Mouse (Mus musculus): ENCODE measurements around the gene Dlx4.

Dlx4 gene

DNA sequence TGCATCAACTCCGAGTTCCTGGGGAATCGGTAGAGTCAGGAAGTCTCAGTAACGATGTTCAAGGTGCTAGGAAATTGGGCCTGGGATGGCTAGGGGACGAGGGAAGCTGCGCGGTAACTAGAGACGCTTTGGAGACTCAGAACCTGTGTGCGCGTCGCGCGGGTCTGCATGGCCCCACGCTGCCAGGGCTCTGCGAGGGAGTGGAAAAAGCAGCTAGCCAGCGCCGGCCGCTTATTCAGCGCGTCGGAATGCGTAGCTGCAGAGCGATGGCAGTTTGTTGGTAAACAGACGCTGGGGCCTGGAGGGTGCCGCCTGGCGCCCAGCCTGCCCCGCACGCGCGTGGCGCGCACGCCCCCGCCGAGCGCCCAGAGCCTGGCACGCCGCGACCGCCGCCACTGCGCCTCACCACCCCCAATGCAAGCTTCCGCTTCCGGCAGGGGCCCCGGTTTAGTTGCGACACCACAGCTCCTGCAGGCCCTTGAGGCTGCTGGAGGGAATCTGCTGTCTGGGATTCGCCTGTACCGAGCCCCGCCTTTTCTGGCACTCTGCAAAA, at the start of gene Dlx4:
Dlx4 (minus strand) TSS at position 413 of the 553 bp plus-strand sequence.
- DNase-seq (ENCODE audit: low spot score in 2 of 2) = no peak

DNA sequence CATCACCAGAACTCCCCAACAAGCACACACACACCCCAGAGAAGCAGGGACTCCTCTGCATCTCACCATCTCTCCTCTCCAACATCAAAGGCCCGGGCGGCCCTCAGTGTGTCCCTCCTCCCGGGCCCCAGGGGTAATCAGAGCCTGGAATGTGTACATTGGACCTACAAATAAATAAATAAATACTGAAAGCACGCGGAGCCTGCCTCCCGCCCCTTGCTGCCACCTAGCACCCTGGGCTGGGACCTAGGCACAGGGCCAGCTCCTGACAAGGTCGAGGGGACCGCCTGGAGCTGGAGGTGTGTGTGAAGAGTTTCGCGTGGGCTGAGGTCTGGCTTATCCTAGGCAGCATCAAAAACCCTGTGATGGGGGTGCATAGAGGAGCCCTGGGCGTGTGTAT, 43.8 kb upstream of the Dlx4 start:
- DNase-seq (ENCODE audit: low spot score in 2 of 2) = no peak

DNA sequence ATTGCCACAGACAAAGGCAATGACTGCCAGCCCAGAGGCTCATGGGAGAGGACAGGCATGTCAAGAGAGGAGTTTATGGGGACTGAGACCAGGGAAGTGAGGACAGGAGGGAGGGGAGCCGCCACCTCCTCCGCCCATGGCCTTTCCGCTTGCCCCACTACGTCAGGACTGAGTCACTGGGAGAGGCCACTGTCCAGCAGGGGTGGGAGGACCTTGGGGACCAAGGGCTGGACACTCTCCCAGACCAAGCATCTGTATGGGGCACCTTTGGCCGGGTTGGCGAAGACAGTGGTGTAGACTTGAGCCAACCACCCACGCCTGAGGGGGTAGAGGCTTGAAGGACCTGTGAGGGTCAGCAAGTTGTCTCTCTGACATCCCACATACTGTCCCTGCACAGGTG, 40.8 kb upstream of the Dlx4 start:
- no peak for DNase-seq (ENCODE audit: low spot score in 2 of 2)

DNA sequence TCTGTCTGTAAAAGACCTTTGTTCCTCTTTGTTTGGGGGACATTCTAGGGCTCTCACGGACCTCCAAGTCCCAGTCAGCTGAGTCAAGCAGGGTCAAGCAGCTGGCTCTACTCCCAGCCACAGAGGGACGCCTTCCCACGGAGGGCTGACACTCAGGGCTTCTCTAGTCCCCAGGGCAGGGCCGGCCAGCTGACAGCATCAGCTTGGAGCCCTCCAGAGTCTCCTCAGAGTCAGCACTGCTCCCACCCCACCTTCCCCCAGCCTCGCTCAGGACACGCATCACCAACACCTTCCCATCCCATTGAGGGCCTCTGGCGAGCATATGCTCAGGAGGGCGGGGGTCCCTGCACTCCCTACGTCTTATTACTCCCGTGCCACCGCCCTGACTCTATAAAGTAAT, 39.6 kb upstream of the Dlx4 start:
- no peak for DNase-seq (ENCODE audit: low spot score in 2 of 2)

DNA sequence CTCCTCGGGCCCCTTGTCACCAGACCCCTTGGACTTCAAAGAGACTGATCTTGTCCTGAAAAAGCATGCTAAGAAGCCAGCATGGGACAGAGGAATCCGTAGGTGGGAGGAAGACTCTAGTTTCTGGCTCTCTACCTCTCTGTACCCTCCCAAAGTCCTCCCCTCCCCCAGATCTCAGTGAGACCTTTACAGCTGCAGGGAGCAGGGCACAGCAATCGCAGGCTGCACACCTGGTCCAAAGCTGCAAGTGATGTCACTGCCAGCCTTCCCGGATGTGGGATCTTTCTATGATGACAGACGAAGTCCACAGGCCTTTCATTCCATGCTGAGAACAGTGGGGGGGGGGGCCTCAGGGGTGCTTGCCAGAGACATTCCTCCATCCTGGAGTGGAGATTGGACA, 38.5 kb upstream of the Dlx4 start:
- no peak for DNase-seq (ENCODE audit: low spot score in 2 of 2)

DNA sequence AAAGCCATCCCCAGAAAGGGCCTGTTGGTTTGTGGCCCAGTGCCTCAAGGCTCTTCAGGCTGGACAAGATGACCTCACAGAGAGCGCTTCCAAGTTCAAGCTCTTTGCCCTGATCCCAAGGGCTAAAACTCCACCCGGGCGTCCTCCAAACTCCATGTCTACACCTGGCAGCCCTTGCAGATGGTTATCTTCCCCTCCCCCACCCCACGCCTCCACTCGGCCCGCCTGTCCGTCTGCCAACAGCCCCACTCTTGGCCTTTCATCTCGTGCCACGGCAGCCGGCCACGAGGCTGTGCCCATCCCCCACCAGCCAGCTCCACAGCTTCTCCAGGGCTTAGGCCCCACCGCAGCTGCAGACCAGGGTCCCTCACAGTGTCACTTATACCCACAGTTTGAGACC, 33.2 kb upstream of the Dlx4 start:
- no peak for DNase-seq (ENCODE audit: low spot score in 2 of 2)

DNA sequence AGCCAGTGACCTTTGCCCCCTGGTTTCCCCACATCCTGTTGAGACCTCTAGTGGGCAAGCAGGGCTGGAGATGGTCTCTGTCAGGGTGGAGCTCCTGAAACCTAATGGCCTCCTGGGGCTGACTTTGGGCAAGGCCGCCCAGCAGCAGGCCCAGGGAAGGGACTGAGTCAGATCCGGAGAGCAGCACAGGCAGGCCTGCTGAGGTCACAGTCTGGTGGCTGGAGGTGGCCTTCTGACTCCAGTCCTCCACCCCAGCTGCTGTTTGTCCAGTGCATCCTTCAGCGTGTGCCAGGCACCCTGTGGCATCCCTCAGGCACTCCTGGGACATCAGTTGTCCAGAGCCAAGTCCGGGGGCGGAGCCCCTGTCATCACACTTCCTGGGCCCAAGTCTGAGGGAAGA, 19.8 kb upstream of the Dlx4 start:
- no peak for DNase-seq (ENCODE audit: low spot score in 2 of 2)

DNA sequence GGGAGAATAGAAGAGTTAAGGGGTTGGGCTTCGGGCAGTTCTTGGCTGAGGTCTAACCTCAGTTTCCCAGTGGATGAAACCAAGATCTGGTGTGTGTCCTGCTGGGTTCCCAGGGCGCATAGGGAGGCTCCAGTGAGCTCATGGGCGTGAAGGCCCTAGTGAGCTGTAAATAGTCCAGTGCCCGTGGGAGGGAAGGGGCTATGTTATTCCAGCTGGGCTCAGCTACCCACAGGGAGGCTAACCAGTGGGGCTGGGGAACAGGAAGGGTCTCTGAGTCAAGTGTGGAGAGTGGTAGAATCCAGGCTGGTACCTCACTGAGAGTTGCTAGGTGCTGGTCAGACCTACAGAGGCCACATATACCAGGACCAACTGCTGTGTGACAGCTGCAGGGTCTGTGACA, 15.6 kb upstream of the Dlx4 start:
- DNase-seq (ENCODE audit: low spot score in 2 of 2) = no peak

DNA sequence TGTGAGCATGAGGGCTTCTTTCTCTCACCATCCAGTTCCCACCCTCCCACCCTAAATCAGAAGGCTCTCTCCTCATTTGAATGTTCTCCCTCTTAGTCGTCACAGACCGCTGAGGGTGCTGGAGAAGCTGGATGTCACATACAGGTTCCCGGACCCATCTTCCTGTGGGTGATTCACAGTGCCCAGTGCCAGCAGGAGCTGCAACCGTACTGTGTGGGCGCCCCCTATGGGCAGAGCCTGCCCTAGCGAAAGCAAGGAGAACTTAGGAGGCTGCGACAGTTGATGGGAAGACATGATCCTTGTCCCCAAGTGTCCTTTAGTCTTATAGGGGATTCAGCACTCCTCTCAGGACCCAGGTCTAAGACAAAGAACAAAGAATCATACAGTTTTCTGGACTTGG, 14.6 kb upstream of the Dlx4 start:
- DNase-seq (ENCODE audit: low spot score in 2 of 2) = no peak

DNA sequence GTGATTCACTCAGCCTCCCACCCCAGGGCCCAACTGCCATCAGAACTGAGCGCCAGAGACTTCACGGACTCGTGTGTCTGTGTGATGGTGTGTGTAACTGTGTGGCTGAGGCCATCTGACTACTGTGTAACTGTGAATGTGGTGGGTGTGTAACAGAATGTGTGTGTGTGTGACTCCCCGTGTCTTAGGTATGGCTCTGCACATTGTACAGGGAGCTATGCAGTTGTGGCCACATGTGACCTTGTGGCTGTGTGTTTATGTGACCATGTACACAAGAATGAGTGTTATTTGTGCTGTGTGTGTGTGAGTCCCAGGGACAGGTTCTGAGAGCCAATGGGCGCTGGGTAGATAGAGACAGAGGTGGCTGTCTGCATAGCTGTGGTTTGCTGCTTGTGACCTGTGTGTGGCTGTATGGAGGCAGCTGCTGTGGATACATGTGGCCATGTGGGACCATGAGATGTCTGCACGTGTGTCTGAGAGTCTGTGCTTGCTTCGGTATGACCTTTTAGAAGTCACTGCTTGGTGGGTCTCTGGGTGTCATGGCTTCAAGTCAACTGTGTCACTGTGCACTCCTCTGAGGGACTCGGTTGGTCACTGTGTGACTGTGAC, 13.8 kb upstream of the Dlx4 start:
- DNase-seq (ENCODE audit: low spot score in 2 of 2) = no peak

DNA sequence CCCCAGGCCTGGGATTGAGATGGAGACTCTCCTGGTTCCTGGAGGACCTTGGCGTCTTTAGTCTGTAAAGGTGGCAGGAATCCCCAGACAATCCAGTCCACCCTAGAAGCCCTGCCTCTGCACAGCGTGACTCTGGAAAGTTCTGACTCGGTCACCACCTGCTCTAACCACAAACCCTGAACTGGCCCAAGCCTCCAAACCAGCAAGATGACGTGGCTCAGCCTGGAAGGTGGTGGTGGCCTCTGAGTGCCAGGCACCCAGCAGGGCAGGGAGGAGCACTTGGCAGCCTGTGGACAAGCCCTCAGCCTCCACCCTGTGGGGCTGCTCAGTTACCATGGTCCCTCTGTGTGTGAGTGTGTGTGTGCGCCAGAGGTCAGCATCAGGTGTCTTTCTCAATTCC, 11.8 kb upstream of the Dlx4 start:
- DNase-seq (ENCODE audit: low spot score in 2 of 2) = no peak

DNA sequence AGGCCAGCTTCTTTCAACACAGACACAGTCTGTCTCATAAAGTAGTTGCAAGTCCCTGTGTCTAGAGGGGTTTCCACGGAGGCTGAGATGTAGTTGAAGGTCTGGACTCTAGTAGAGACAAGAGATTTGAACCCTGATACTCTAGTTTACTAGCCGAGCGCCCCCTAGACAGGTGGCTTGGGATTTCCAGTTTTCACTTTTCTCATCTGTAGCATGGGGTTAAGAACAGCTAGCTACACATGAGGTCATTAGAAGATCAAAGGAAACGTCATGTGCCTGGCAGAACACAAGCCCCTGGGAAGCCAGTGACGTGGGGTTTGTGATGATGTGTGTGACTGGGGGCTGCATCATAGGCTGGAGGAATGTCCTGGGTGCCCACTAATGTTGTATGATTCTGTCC, 11.3 kb upstream of the Dlx4 start:
- DNase-seq (ENCODE audit: low spot score in 2 of 2) = no peak

DNA sequence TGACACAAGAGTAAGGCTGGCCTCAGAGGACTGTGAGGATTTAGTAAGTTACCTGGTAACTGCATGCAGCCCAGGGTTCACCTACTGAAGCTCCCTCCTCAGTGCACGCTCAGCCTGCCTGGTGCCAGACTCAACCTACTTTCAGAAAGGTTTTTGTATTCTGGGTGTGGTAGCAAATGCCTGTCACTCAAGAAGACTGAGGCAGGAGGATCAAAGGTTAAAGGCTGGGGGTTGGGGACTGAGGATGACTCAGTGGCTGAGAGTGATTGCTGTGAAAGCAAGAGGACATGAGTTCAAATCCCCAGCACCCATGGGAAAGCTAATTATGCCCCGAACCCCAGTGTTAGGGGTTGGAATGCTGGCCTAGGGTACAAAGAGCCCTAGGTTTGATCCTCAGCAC, 9.4 kb upstream of the Dlx4 start:
- no peak for DNase-seq (ENCODE audit: low spot score in 2 of 2)

DNA sequence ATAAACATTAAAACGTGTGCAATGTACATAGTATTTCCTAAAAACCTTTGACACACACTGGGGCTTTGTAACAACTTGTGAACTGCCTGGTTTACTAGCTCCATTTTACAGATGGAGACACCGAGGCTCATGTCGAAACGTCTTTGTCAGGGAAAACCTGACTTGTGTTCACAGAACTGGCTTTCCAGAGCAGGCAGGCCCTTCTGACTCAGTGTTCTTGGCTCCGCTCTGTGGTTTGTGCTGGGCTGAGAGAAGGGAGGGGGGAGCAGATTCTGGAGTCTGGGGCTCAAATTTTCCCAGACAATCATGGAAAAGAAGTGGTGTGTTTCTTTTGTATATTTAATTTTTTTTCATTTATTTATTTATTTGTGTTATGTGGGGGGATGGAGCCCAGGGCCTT, 7.6 kb upstream of the Dlx4 start:
- DNase-seq (ENCODE audit: low spot score in 2 of 2) = no peak

DNA sequence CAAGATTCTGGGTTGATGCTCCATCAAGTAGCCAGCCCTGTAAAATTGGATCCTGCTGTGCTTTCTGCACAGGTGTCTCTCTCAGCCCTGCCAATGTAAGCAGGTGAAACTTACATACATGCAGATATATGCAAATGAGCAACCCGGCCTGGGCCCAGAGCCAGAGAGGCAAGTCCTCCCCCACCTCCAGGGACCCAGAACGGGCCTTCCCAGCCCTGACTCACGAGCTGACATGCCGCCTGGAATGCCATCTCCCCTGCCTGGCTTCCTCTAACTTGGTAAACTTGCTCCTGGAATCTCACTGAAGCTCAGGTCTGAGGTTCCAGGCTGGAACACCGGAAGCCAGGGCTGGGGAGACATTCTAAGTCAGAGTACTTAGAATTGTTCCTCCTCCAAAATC, 7.1 kb upstream of the Dlx4 start:
- no peak for DNase-seq (ENCODE audit: low spot score in 2 of 2)

DNA sequence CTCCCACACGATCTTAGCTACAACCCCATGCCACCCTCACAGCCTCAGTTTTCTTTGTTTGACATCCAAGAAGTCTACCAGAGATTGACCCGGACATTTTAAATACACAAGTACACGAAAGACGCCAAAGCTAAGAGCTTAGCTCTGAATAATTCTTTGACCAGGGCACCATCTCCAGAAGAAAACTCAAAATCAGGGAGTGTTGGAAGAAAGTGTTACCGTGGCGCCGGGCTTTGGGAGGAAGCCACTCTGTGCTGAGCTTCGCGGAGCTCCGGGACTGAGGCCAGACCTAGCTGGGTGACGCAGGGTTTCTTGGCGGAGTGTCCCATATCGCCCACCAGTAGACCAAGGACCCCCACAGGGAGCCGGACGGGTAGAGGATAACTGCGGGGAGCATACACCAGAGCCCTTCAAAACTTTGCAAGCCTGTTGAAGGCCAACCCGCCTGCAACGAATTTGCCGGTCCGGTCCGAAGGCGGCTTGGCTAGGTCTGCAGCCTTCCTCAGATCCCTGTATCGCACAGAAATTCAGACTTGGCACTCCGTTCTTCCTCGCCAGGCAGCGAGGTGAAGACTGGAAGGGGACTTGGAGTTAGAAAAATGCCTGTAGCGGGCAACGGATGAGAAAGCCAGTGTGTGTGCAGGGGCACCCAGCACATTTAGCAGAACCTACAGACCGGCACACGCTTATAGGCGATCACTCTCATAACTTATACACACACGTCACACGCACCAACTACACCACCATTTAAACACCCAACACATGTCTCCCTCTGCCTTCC, 4.4 kb upstream of the Dlx4 start:
- DNase-seq (ENCODE audit: low spot score in 2 of 2) = no peak

DNA sequence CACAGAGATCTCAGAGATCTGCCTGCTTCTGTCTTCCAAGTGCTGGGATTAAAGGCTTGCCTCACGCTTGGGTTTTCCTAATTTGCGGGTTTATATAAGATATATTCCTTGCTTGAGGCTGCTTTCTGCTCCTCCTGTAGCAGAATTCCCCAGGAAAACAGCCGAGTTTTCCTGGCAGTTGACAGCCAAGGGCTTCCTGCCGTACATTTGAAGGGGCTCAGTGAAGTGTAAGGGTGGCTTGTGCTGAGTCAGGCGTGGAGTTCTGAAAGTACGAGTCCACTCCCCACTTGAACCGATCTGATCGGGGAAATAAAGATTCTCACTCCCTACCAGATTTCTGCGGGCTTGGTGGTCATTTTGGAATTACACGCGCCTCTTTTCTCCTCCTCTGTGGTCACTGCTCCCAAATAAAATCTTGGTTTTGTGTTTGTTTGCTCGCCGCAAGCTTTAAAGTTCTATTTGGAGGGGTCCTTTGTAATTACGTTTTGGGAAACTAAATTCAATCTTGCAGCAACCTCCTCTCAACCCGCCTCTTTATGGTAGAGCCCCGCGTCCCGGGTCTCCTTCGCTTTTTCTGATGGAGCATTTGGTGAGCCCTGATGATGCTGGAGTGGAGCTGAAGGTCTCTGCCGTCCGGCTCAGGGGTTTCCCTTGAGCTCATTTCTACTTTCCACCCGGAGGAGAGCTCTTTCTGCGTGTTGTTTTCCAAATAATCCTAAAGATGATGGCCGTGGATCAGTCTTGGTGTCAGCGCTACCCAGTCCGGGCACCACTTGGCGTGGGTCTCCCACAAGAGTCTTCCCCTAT, 3.6 kb upstream of the Dlx4 start:
- DNase-seq (ENCODE audit: low spot score in 2 of 2) = no peak

DNA sequence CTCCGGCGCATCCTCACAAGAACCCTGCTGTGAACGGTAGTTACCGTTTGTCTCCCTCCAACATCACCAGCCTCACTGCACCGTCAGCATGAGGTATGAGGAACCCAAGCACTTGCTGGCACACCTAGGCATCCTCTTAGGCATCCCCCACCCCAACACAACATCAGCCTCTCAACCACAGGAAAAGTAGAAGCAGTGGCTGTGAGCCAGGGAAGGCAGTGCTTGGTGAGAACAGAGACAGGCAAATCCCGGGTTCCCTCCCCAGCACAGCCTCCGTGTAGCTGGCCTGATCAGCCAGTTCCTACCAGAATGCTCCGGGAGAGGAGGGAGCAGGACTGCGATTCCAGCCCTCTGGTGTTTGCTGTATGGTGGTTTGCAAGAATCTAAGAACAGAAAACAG, 2.7 kb upstream of the Dlx4 start:
- no peak for DNase-seq (ENCODE audit: low spot score in 2 of 2)

DNA sequence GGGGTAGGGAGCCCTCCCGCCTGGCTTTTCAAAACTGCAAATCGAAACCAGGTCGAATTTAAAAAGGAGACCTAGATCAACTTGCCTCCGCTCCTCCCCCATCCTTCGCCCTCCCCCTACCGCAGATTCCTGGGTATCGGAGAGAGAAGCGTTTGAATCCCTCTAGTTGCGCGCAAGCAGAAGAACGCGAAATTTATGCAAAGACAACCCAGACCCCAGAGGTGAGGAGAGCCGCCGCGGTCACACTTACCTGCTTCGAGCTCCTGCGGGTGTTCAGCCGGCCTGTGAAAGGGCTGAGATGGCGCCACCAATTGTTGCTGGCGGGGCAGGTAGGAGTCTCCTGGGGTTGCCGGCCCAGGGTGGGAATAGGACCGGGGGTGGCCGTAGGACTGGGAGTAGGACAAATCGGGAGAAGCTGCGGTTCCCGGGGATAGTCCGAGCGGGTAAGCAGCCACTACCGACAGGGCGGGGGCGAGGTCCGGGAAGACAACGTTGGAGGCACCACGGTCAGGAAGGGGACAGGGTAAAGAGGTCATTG, 1.0 kb downstream of the Dlx4 start:
- DNase-seq (ENCODE audit: low spot score in 2 of 2) = no peak

DNA sequence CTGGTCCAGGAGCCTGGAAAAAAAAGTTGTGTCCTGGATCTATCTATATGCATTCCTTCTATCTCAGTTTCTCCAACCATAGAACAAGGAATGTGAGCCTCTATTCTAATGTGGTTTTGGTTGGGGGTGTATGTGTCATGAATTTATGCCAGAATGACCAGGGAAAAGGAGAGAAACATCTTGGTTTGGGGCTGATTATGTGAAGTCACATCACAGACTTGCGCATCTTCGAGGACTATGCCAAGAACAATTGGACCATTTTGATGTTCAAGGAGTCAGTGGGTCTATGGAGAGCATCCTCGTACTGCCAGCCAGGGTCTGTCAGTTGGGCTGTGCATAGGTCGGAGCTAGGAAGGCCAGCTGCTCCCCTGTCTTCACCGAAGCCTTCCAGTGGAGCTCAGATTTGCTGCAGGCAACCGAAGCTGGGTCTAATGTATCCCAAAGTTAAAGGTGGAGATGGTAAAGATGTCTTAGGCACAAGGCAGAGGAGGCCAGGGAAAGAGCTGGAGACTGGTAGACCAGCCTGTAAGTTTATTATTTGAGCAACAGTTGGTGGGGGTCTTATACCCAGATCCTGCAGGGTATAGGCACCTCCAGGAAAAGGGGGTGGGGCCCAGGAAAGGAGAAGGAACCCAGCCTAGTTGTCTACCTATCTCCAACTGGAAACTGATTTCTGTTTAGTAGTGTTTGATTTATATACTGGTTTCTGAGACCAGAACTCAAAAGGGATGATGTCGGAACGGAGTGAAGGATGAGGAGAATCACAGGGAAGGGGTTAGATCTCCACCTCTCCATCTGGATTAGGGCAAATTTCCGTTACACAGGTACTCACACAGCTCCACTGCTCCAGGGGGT, 1.7 kb downstream of the Dlx4 start:
- no peak for DNase-seq (ENCODE audit: low spot score in 2 of 2)

DNA sequence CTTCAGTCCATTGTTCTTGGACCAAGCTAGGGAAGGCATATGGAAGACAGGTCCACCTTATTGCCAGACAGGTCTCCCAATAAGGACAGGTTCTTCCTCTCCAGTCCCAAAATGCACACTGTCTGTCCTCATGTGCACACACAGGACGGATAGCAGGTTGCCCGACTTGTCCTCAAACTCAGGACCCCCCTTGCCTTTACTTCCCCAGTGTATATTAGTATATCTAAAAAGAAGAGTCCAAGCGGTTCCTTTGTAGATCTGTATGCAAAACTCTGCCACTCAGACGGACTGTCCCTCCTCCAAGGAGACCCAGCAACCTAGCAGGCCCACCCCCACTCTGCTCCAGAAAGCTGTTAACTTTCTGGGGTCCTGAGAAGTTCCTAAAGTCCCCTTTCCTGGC, 2.4 kb downstream of the Dlx4 start:
- DNase-seq (ENCODE audit: low spot score in 2 of 2) = no peak
